Mouse (Mus musculus) telencephalon, adult 2 months (tissue): Measurements from ENCODE around the gene Cacna1g.
A peak's percentile ranks its signal among the peaks of the same experiment; 100 is the strongest.

Experiments used
- DNase-seq: peaks from one replicate; pipeline ENCODE4 v3.0.0-alpha.2; 2011; ENCODE audit warnings: low read depth, low spot score

Gene Cacna1g

DNA sequence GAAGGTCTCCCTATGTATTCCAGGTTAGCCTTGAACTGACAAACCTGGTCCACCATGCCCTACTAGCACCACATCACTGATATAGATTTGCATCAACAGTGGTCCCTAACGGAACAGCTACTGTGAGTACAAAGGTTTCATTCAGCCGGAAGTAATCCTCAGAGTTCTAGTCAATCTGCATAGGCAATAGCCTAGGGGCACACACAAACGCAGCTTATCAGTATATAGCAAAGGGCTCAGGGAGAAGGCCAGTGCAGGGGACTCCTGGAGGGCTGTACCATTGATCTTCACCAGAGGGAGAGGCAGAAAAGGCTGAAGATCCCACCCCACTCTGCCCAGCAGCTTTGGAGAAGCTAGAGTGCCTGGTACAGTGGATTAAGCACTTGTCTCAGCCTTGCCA is 27.0 kb downstream of the Cacna1g start:
- DNase-seq = no peak

DNA sequence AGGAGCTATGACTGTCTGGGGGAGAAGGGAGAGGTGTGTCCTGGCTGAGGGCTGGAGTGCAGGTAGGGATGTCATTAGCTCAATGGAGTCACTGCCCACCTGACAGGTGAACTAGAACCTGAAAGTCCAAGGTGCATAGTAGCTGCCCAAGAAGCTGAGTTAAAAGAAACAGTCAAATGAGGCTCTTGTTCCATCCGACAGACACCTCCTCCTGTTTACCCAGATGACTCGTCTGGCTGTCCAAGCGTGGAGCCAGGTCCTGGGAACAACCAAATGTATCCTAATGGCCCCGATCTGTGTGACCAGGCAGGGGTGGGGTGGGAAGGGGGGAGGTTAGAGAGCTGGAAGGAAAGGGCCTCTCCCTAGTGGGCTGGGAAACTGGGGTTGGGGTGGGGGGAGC is 28.7 kb downstream of the Cacna1g start:
- DNase-seq = no peak

DNA sequence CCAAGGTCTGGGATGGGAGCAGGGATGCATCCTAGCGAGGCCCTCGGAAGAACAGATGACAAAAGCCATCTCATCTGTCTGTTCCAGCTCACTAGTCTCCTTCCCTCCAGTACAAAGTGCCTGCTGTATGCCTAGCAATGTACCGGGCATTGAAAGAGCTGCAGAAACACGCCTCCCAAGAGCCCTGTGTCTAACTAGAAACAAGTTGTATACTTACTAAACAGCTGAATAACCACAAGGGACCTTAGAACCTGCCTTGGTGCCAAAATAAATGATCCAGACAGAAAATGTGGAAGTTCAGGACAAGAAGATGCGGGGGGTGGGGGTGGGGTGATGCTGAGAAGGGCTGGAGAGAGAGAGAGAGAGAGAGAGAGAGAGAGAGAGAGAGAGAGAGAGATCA is 29.2 kb downstream of the Cacna1g start:
- DNase-seq = no peak

DNA sequence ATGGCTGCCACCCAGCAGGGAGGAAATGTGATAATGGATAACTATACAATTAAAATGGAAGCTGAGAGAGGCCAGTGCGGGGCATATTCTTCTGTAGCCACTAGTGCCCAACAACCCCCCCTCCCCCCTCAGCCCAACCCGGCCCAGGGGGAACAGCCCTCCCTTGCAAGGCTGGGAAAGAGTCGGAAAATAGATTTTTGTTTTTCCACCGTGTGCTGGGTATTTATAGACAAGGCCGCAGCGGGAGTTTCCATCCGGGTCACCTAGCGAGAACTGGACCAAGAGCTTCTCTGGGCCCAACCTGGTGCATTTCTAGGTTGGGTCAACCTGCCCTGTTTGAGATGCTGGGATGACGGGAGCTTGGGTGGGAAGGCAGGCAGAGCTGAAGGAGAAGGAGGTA is 32.2 kb downstream of the Cacna1g start:
- DNase-seq = no peak

DNA sequence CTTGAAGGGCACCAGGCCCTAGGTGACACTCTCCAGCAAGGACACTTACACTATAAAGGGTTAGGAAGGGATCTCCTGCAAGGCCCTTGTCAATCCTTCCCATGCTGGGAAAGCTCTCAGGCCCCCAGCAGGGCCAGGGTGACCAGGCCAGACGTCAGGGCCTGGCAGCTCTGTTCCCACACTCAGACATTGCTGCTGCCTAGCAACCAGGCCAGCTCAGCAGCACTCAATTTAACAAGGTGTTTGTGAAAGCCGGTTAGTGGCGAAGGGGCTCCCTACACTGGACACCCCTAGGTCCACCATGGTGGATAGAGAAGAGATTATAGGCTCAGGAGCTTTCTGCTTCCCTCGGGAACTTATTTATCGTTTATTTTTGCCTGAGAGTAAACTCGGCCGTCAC is 32.9 kb downstream of the Cacna1g start:
- no peak for DNase-seq

DNA sequence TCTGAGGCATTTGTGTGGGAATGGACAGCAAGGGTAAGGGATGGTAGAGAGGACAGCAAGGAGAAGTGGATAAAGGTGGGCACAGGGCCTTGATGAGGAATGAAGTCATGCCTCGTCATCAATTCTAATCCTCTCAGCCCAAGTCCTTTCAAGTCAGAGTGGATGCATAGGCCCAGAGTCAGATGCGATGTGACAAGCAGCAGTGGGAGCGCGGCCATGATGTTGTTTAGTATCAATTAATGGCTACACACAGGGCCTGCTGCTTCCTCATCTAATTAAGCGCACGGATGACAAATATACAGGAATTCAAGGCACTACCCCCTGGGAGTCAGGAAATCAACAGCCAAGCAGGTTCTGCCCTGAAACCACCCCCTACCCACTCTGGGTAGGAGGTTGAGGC is 33.6 kb downstream of the Cacna1g start:
- DNase-seq = no peak

DNA sequence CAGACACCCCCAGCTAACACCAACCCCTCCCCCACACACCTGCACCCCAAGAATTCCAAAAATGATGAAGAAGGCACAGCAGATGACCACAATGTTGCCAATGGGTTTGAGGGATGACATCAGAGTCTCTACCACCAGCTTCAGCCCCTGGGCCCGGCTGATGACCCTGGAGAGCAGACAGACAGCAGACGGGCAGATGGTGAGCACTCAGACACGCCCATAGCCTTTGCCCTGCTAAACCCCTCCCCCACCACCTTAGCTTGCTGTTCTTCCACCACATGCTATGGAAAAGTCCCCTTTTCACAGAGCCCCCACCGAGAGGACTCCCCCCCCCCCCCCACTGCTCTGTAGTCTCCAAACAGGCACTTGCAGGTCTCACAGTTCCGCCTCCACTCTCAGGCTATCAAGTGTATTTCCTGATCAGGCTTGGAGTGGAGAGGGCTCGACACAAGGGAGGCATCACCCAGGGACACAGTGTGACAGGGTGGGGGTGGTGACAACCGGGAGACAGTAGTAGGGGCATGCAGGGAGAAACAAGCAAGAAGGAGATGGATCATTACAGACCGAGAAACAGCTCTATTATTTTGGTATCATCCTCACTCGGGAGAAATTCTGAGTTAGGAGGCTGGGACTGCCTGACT is 44.9 kb downstream of the Cacna1g start:
- DNase-seq = no peak

DNA sequence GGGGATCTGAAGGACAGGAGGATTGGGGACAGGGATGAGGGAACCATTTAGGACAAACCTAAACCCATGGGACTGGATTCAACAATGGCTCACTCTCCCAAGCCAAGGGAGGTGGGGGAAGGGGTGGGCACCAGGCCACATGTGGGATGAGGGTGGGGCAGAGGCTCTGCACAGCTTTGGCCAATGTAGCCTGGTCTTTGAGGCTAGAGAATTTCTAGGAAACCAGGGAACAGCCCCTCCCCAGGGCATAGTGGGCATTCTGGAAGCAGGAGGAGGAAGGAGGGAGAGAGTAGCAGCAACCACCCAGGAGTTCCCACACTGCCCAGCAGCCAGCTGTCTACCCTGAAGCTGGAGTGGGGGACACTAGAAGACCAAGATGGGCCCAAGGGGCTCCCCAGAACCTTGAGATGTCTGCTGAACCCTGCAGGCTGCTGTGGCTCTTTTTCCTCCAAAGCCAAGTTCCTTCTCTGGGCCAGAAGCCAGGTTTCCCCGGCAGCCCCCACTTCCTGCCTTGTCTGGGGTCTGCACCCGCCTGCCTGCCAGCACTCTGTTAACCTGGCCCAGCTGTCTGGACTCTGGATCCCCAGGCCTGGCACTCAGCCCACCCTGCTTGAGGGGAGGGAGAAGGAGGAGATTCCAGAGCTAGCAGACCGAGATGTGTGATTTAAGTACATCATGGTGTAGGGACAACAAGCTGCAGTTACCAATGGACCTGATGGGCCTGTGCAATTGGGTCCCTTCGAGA is 45.7 kb downstream of the Cacna1g start:
- no peak for DNase-seq

DNA sequence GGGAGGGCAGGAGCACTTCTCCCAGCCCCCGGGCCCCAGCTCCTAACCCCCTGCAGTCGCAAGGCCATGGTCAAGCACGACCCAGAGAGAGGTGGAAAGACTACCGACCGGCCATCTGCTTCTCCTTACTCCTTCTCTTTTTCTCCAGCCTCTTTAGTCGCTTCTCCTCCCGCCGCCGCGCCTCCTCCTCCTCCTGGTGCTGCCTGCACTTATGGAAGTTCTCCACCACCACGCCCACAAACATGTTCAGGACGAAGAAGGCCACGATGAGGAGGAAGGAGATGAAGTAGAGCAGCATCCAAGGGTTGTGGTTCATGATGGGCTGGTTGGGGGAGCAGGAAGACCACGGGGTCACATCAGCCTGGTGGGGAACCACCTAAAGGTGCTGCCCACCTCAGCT is 48.3 kb downstream of the Cacna1g start:
- no peak for DNase-seq

DNA sequence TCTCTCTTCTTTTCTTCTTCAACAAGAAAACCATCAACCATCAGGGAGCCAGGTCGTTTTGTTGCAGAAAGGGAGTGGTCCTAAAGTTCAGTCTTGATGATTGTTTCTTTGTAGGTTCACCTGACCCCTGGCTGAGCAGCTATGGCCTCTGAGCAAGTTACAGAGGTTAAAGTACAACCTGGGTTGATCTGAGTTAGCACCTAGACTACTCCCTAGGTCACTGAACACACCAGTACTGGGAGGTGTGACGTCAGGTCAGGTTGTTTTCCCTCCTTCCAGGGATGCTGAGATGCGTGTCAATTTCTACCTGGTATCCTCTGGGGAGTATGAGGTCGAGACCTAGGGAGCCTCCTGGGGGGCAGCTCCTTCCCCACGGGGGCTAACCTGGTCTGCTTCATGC is 48.8 kb downstream of the Cacna1g start:
- no peak for DNase-seq

DNA sequence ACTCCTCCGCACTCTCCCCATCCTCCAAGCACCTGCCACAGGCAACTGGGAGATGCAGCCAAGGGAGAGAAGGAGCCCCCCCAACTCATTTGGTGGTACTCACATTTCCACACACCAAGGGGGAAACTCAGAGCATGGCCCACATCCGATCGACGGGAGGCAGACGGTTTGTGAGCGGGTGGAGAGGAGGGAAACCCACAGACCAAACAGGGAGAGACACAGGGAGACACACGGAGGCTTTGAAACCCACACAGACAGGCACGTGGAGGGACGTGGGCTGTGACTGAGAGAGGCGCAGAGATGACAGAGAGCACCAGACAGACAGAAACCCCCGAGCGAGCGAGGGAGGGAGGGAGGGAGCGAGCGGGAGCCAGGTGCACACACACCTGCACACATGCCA is 49.6 kb downstream of the Cacna1g start:
- no peak for DNase-seq

DNA sequence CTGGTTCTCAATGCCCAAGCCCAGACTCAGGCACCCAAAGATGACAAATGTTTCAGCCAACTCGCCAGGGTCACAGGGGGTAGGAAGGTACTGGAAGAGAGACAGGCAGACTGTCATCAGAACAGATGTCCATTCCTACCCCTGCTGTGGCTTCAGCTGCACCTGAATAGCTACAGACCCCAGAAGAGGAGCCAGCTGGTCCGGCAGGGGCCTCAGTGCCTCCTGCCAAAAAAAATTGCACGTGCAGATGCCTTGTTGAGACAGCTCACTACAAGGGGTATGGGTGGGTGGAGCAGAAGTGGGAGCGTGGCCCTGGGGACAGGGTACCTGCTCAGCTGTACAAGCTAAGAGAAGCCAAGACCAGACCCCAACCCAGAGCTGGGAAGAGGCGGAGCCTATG is 50.1 kb downstream of the Cacna1g start:
- DNase-seq = no peak

DNA sequence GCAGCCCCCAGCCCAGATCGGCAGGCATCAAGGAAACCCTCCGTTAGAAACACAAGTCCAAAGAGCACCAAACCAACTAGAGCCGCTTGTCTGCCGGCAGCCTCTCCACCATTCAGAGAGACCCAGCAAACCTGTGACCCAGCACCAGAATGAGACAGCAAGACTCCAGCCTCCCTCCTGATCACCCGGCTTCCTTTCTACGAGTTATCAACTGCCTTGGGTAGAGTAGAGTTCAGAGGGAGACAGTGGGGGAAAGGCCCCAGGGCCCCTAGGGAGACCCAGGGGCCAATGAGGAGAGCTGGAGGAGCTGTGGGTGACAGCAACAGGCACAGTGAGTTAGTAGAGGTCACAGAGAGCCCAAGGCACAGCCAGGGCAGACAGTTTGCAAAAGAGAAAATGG is 53.0 kb downstream of the Cacna1g start:
- no peak for DNase-seq

DNA sequence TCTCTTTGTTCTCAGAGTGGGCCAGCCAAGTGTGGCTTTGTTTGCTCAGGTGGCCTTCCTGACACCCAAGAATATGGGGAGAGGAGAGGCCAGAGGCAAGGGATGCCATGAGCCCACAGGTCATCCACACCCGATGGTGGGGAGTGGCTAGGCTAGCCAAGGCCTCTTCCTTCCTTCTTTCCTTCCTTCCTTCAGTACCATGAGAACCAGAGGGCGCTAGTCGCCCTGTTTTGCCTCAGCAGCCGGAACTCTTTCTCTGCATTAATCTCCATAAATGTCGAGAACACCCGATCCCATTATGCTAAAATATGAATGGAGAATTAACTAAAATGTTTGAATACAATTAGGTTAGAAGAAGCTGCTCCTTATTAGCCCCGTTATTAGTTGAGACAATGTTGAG is 53.7 kb downstream of the Cacna1g start:
- DNase-seq = no peak

DNA sequence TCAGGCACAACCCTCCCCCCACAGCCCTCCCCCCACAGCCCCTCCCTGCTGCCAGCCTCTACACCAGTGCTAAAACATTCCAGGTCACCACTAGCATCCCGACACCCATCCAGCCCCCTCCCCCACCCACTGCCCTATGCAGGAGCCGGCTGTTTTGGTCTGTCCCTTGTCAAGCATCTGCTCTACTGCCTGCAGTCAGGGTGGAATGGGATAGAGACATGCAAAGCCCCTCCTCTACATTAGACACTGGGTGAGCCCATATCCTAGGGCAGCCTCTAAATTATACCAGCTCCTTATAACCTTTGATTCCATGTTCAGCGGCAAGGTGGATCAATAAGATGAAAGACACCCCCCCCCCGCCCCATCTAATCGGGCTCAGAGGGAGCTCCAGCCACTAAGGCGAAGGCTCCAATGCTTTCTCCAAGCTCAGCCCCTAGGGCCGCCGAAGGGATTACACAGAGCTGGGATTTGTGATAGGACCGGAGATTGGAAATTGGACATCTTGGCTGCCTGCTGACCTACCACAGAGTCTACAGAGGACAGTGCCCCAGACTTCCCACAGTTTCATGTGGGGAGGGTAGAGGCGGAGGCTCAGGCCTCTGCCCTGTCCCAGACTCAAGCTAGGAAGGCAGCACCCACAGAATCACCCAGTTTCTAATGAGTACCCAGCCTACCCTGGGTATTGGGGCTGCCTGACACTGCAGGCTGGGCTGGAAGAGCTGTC is 54.8 kb downstream of the Cacna1g start:
- DNase-seq = no peak

DNA sequence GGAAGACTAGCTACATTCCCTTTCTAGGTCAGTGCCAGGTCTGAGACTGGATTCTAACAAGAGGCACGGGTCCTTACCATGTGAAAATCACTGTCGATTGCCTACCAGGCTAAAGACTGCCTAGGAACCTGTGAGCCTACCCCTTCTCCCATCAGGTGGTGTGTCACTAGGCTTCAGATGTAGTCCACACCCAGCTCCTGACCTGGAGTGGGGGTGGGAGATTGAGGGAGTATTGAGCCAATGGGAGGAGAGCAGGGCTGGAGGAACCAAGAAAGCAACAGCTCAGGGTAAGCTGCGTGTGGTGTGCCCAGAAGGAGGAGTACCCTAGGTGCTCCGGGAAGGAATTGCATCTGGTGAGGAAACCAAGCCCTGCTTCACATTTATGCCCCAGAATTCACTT is 60.0 kb downstream of the Cacna1g start:
- no peak for DNase-seq

DNA sequence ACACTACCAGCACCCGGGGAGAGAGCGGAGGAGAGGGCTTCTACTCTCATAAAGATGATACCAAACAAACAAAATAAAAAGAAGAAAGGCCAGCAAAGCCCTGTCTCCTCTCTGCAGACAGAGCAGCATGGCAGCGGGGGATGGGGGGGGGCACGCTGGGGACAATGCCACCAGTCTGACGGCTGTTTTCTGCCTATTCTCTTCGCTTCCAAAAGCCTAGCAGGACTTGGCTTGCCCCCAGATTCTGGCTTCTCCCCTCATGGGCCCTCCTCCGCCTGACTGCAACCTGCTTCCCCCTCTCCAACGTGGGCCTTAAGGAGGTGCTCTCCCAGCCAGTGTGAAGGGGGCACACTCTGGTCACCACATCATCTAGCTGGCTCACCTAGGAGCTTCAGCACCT is 60.5 kb downstream of the Cacna1g start:
- no peak for DNase-seq

DNA sequence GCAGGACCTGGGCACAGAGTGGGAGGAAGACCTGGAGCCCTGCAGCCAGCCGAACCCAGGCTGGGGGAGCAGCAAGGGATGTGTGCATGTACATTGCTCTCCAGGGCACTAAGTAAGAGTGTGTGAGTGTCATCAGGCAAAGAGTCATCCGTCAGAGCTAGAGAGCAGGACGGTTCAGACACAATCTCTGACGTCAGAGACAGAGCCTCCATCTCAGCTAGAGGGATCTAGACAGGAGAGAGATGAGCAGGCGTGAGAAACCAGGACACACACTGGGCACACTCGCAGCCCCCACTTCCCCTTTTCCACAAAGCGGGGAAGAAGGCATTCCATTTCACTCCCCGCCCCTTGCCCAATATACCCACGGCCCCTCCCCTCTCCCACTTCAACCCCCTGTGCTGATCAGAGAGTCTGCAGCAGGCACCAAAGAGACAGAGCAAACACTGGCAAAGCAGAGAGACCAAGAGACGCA is 61.0 kb downstream of the Cacna1g start:
- no peak for DNase-seq

DNA sequence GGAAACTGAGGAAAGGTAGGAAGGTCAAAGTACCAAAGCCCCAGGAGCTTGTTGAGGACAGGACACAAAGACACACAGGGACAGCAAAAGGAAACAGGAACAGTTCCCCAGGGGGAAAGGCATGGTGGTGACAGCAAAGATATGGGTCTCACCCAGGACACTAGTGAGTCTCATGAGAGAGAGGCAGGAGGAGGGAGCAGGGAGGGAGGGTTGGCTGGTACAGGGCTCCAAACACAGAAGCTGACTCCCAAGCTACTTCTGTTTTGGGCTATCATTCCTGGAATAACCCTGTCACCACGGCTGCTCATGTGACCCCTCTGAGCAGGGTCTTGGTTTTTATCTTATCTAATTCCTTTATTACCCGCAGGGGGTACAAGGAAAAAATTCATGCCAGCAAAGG is 61.4 kb downstream of the Cacna1g start:
- no peak for DNase-seq

DNA sequence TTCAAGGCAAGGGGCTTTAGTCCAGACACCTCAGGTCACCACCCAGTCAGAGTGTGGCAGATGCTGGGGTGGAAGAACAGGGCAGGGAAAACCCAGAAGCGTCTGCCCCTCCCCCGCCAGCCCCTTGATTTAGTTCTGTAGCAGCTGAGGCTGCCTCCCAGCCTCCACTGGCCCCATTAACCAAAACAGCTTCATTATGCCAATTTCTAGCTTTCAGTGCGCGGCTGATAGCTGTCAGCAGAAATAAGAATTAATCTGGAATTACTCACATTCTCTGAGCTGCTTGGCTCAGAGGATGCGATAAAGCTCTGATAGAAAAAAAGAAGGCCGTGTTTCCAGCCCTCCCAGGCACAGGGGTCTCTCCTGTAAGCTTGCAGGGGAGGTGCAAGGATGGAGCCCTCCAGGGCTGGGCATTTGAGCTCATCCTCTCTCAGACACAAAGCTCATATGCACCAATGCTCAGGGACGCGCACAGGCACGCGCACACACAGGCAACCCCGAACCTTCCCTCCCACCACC is 66.1 kb downstream of the Cacna1g start:
- no peak for DNase-seq

DNA sequence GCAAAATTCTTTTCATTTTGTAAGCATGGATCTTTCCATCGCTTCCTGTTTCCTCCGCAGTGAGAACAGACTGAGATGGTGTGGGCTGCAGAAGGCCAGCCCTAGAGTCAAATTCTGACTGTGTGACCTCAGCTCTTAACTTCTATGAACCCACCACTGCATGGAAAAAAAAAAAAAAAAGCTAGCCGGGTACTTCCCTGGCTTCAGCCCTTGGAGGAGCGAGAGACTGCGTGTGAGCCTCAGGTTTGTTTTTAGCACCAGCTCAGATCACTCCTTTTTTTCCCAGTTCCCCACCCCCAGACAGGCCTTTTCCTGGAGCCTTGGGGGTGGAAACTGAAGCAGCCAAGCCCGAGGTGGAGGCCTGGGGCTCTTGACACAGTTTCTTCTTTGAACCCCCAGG is 68.7 kb downstream of the Cacna1g start:
- peak; percentile 76 for DNase-seq

DNA sequence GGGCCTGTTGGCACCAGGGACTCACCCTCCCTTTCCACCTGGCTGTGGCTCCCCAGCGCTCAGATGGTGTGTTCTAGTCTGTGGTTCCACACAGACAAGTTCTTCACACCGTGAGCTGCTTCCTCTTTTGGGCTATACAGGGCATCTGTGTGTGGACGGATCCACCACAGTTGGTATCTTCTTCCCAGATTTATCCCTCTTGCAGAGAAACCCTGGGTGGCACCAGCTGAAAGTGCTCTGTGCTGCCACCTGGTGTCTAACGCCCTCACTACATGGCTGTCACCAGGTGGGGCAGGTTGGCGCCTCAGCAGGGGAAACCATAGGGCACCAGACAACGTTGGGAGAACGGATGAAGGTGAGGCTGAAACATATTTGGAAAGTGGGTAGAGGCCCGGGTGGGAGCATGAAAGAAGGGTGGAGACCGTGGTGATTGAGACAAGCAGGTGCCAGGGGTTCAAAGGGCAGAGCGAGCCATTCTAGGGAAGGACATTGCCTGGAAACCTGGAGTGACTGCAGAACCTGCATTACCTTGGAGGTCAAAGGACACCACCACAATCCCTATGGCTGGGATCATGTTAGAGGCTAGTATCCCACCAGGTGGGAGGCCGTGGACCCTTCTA is 69.2 kb downstream of the Cacna1g start:
- no peak for DNase-seq
